Mouse (Mus musculus): Measurements from ENCODE around the gene Mast4.

DNA sequence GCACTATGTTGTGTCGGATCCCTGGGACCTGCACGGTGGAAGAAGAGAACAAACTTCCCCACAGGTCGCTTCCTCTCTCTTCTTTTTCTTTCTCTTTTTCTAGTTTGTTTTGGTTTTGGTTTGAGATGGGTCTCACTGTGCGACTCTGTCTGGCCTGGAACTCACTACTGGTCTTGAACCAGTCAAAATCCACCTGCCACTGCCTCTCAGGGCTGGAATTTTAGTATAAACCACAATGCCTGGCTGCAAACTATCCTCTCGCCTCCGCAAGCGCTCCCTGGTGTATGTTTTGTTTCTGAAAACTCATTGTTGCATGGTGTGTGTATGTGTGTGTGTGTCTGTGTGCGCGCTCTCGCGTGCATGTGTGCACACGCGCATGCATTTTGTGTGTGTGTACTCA, 446.8 kb downstream of the Mast4 start:
- TF ChIP-seq CTCF (IDR thresholded peaks at IDR 0.05; ENCODE audit: low read depth) (no peak), EP300 (IDR thresholded peaks at IDR 0.05; ENCODE audit: low read depth) (no peak)
